Mouse (Mus musculus): ENCODE measurements around the gene Inhba.

Inhba gene

GRCm38 (mm10) chr13:16023070-16024039, 11.7 kb downstream of the Inhba start:
- DNase-seq (ENCODE audit: low spot score): no peak

GRCm38 (mm10) chr13:16030557-16031057, 19.0 kb downstream of the Inhba start:
- no peak for DNase-seq (ENCODE audit: low spot score)

GRCm38 (mm10) chr13:16032425-16032824, 20.8 kb downstream of the Inhba start:
- no peak for DNase-seq (ENCODE audit: low spot score)

GRCm38 (mm10) chr13:16032935-16033592, 21.4 kb downstream of the Inhba start:
- DNase-seq (ENCODE audit: low spot score): no peak

GRCm38 (mm10) chr13:16069079-16069478, 57.4 kb downstream of the Inhba start:
- no peak for DNase-seq (ENCODE audit: low spot score)

GRCm38 (mm10) chr13:16077276-16077675, 65.6 kb downstream of the Inhba start:
- no peak for DNase-seq (ENCODE audit: low spot score)

GRCm38 (mm10) chr13:16078216-16078731, 66.6 kb downstream of the Inhba start:
- no peak for DNase-seq (ENCODE audit: low spot score)

GRCm38 (mm10) chr13:16080205-16080604, 68.6 kb downstream of the Inhba start:
- no peak for DNase-seq (ENCODE audit: low spot score)

All from testis, postnatal 14 days (tissue).